Mouse (Mus musculus) liver (tissue): Measurements from ENCODE around the gene 2310050C09Rik.

Experiments
- DNase-seq: peaks from one replicate; pipeline ENCODE4 v3.0.0-alpha.2; 2020; ENCODE audit warnings: mixed read lengths

Gene 2310050C09Rik

GRCm38 (mm10) chr3:92870116-92870515, at the start of gene 2310050C09Rik:
Gene 2310050C09Rik (minus strand): TSS chr3:92870216.
- no peak for DNase-seq

DNA sequence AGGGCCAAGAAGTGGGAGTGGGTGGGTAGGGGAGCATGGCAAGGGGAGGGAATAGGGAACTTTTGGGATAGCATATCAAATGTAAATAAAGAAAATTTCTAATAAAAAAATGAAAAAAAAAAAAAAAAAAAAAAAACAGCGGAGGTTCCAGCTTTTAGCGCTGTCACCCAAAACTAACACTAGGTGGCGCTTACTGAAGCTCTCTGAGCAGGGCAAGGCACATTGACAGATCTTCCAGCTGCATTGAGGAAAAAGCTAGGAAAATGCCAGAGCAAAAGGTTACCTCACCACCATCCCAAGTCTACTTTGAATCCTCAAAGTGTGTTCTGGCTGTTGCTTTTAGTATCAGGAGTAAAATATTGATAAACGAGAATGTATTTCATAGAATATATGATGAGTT, 37.6 kb upstream of the 2310050C09Rik start:
- DNase-seq = no peak

GRCm38 (mm10) chr3:92905182-92905581, 35.2 kb upstream of the 2310050C09Rik start:
- no peak for DNase-seq

DNA sequence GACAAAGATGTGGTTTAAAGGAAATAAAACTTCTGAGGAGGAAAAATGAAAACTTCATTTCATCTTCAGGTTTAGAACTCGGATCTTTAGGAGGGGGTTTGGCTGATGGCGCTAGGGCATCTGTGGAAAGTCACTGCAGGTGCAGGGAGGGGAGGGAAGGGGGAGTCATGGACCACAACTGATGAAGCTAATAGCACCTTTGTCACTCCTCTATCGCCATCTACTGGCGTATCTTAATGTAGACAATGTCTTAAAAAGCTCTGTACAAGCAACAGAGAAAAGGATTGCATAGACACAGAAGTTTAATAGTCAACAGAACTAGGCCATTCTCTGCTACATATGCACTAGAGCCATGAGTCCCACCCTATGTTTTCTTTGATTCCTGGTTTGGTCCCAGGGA, 33.6 kb upstream of the 2310050C09Rik start:
- DNase-seq = no peak

DNA sequence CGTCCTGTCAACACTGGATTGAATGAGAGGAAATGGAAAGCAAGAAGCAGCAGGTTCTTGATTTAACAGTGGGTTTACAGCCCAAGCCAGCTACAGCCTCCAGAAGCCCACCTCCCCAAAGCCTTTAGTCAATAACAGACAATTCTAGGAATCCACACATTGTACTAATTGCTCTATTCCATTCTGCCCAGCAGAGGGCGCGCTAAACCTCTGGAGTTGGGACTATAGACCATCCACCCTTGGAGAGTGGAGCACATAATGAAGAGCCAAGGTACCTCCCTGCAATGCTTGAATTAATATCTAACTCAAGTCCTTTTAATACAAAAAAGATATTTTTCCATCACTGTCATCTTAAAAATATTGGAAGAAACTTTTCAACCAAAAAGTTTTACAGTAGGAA, 33.0 kb upstream of the 2310050C09Rik start:
- peak; percentile 29 for DNase-seq

GRCm38 (mm10) chr3:92894489-92894888, 24.5 kb upstream of the 2310050C09Rik start:
- no peak for DNase-seq

DNA sequence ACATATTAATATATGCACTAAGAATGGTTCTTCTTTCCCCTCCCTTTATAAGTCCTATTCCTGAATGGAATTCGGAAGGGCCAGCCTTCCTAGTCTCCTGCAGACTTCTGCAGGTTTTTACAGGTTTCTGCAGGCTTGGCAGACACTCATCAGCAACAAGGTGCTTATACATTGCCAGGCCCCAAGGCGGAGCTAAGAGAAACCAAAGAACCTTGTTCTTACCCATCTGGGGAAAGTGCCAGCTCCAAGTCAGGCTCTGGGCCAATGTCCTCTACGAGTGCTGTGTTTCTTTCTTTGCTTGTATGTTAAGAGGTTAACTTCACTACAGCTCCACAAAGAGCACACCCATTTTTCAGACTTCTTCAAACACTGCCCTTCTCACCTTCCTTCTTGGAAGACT, 24.0 kb upstream of the 2310050C09Rik start:
- DNase-seq = no peak

DNA sequence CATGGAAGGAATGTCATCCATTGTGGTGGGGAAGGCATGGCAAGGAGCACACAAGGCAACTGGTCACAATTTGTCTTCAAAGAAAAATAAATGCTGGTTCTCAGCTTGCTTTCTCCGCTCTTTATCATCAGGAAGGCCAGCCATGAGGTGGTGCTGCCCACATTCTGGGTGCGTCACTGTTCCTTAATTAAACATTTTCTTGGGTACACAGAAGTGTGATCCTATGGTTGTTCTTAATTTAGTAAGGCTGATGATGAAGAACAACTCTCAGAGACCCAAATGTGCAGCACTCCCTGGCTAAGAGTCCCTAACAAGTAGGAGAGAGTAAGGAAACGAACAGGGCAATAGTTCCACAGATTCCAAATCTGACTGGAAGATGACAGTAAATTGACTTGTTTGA, 4.2 kb upstream of the 2310050C09Rik start:
- no peak for DNase-seq

DNA sequence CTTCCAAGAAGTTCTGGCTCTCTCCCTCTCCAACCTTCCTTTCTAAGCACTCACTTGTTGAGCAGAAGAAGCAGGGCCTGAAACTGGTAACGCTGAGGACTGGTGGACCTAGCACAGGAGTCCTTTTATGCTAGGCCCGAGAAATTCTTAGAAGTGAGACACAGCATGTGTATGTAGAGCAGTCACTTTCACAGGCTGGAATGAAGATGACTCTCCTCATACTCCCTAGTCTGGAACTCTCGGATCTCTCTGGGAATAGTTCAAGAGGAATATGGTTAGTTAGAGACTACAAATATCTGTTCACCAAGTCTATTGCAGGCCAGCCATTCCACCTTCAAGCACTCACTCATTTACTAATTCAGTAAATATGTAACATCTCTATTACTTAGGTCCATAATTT, 18.8 kb downstream of the 2310050C09Rik start, which contains the start of gene Lce1l:
TSS of gene Lce1l (minus strand) at position 101 of the 400 bp plus-strand sequence.
- no peak for DNase-seq

- DNase-seq = no peak
Observed at GRCm38 (mm10) chr3:92827108-92827507, 42.9 kb downstream of the 2310050C09Rik start, which contains the start of gene Kprp. Gene Kprp (minus strand): TSS chr3:92827247.

GRCm38 (mm10) chr3:92825808-92826207, 44.2 kb downstream of the 2310050C09Rik start:
- no peak for DNase-seq
